Mouse (Mus musculus): ENCODE results near the gene Rtn4ip1.
"Not testable (repeated sequence)": the region's sequence is repeated elsewhere in the genome, so short reads cannot be mapped to it uniquely, and the experiment has no call there.

The Rtn4ip1 gene

DNA sequence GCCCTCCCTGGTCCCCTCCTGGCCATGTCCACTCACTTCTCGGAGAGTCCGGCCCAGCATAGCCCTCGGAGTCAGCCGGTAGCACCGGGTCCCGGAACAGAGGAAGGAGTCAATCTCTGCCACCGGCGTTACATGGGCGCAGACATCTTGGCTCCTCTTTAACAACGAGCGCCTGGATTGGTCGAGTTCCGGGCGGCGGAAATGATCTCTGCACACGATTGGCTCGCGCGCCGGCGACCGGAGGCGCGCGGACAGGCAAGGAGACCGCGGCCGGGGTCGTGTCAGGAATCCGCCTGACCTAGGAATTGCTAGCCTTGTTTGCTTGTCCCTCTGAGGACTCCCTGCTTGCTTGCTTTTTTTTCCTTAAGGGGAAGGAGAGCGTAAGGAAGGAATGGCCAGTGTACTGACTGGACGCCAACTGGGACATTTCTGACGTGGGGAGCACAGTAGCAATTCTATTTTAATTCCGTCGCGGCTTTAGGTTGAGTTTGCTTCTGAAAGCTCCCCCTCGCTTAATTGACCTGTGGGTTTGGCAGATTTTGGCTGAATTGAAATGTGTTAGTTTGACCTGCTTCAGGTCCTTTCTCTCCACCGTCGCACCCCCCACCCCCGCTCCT is at the start of gene Rtn4ip1, which contains the start of gene Qrsl1:
Rtn4ip1 (plus strand) TSS at position 230 of the 617 bp plus-strand sequence.
Qrsl1 (minus strand) TSS at position 168 of the 617 bp plus-strand sequence.
- peak; percentile 97 for DNase-seq (ENCODE audit: extremely low spot score, low spot score)

DNA sequence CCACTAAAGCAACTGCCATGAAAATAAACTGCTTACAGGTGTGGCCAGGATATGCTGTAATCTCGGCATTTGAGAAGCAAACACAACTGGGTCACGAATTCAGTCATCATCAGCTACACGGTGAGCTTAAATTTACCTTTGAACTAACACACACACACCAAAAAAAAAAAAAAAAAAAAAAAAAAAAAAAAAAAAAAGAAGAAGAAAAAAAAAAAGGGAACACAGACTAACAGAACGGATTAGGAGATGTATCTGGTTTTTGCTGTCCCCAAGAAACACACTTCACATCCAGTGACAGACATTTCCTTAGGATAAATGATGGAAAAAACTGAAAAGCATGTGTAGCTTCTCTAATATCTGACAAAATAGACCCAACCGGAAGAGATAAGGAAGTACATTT is 49.7 kb upstream of the Rtn4ip1 start:
- DNase-seq (ENCODE audit: extremely low spot score, low spot score): no peak

- no peak for DNase-seq (ENCODE audit: extremely low spot score, low spot score)
Measured at GRCm38 (mm10) chr10:43855916-43856315, 45.7 kb upstream of the Rtn4ip1 start.

DNA sequence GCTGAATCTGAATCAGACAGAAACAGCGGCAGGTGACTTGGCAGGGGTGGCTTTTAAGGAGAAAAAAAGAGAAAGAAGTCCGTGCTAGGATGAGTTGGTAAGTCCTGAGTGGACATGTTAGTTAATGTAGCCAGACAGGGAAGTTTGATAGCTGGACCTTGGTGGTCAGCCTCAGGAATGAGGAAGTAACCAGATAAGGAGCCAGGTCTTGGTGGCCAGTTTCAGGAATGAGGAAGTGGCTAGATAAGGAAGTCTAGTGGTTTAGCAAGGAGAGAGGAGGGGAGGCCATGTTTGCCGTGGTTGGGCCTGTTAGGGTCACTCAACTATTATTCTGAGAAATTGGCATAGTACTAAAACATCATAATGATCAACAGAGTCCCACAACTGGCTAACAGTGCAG is 45.3 kb upstream of the Rtn4ip1 start:
- DNase-seq (ENCODE audit: extremely low spot score, low spot score): no peak

DNA sequence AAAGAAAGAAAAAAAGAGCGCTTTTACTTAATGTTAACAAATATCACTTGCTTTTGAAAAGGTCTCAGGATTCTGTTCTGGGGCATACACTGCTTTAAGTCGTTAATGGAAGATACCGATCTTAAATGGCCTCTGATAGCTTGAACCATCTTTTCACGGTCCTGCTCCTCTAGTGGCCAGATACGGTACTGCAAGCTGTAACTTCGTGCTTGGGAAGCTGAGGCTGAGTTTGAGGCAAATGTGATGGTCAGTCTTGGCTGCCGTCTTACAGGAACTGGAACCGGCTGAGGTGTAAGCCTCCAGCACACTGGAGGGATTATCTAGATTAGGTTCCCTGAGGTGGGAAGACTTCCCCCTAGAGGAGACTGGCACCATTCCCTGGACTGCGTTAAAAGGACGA is 30.9 kb upstream of the Rtn4ip1 start:
- peak; percentile 47 for DNase-seq (ENCODE audit: extremely low spot score, low spot score)

DNA sequence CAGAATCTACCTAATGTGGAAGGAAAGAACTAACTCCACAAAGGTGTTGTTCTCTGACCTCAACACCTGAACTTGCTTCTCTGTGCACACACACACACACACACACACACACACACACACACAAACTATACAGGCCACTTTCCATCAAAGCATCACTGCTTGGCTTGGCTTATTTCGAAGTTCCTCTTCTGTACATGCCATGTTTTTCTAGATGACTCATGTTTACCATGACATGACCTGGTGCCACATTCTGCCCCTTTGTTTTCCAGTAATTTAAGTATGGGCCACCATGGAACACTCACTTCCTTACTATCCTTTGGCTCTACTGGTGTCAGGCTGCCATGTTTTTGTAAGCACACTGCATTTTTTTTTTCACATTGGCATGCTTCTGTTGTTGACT is 30.1 kb upstream of the Rtn4ip1 start:
- no peak for DNase-seq (ENCODE audit: extremely low spot score, low spot score)

- DNase-seq (ENCODE audit: extremely low spot score, low spot score): no peak
Measured at GRCm38 (mm10) chr10:43887676-43888075, 13.9 kb upstream of the Rtn4ip1 start.

DNA sequence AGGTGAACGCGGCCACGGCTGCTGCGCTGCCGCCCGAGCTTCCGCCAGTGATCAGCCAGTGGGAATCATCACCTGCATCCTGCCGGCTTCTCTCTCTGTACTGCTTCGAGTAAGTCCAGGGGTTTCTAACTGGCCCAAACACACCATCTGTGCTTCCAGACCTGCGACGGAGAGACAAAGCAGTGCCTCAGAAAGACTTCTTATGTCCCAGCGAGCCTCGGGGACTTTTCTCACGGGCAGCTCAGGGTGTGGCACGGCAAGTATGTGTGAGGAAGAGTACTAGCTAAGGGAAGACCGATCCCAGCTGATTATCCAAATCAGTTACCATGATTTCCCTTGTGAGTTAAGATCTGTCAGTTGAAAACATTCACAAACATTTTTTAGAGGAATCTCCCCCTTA is 12.6 kb upstream of the Rtn4ip1 start:
- DNase-seq (ENCODE audit: extremely low spot score, low spot score): no peak

- no peak for DNase-seq (ENCODE audit: extremely low spot score, low spot score)
Measured at GRCm38 (mm10) chr10:43892971-43893370, 8.6 kb upstream of the Rtn4ip1 start.

DNA sequence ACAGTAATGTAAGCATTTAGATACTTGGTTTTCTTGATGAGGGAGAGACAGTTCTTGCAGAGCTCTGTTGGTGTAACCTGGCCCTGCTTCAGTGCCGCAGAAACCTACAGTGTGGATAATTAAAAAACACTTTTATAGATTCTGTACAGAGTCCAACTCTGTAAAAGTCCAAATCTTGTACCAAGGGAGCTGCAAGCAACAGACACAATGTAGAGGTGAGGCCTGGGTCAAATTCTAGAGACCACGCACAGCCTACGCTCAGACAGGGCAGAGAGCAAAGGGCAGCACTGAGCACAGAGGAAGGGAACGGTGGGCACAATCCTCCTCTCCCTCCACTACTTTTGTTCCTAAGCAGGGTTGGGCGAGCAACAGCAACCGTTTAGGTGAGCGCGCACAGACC is 5.5 kb upstream of the Rtn4ip1 start:
- DNase-seq (ENCODE audit: extremely low spot score, low spot score): no peak

GRCm38 (mm10) chr10:43898276-43898675 is 3.3 kb upstream of the Rtn4ip1 start:
- no peak for DNase-seq (ENCODE audit: extremely low spot score, low spot score)

GRCm38 (mm10) chr10:43900883-43901570 is 580 bp upstream of the Rtn4ip1 start:
- no peak for DNase-seq (ENCODE audit: extremely low spot score, low spot score)

DNA sequence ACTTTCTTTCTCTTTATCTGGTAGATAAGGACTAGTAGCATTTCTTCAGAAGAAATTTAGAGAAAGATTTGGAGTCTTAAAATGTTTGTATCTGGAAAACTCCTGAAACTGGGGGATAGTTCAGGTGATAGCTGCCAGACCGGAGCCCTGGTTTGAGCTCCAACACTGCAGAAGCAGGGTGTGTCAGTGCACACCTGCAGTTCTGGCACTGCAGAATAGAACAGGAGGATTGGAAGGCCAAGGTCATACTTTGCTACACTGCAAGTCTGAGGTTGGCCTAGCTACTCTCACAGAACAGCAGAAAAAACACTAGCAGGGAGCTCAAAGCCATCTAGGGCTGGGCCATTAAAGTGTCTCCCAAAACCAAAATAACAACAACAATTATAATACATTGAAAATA is 3.0 kb downstream of the Rtn4ip1 start:
- DNase-seq (ENCODE audit: extremely low spot score, low spot score): no peak

DNA sequence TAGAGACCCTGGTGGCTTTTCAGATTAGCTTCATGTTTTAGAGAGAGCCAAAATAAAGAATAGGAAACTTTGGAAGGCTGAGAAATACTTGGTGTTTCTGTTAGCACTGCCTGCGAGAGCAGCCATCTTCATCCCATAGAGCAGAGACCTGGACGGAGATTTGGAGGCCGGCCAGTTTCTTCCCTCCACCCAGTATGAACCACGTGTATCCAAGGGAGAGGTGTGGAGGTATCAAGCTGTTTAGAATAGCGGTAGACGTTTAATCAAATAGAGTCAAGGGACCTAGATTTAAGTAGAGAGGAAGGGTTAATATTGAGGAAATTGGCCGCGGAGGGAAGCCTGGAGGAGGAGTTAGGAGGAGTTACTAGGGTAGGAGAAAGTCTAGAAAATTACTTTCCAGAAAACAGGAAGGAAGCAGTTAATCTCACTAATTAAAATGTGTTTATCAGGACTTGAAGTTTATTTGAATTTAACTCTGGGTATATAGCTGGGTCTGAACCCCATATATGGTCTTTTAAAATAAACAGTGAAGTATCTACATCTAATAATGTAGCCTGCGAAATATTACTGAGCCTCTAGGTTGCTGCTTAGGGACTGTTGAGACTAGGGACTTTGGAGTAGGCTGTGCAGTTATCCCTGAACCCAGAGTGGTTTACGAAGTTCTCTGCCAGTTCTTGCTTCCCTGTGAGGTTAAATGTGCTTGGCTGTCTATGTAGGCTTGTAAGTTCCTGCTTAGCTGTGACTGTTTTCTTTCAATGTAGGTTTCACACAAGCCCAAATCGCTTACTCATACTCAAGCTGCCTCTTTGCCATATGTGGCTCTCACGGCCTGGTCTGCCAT is 8.6 kb downstream of the Rtn4ip1 start:
- DNase-seq (ENCODE audit: extremely low spot score, low spot score): no peak

- no peak for DNase-seq (ENCODE audit: extremely low spot score, low spot score)
Measured at GRCm38 (mm10) chr10:43910873-43911142, 9.2 kb downstream of the Rtn4ip1 start.

DNA sequence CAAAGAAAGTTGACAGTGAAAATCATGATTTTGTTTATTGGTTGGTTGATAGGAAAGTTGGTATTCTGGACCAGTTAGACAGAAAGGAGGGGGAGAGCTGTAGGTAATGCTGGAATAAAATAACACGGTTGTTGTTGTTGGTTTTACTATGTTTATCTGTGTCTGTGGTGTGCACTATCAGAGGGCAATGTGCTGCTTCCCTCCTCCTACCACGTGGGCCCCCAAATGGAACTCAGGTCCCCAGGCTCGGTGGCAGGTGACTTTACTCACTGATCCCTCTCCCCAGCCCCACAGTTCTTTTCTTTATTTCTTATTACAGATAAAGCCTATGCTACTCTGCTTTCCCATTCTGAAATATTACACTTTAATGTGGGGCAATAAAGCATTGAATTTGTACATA is 10.6 kb downstream of the Rtn4ip1 start:
- no peak for DNase-seq (ENCODE audit: extremely low spot score, low spot score)

GRCm38 (mm10) chr10:43916181-43916580 is 14.6 kb downstream of the Rtn4ip1 start:
- no peak for DNase-seq (ENCODE audit: extremely low spot score, low spot score)

DNA sequence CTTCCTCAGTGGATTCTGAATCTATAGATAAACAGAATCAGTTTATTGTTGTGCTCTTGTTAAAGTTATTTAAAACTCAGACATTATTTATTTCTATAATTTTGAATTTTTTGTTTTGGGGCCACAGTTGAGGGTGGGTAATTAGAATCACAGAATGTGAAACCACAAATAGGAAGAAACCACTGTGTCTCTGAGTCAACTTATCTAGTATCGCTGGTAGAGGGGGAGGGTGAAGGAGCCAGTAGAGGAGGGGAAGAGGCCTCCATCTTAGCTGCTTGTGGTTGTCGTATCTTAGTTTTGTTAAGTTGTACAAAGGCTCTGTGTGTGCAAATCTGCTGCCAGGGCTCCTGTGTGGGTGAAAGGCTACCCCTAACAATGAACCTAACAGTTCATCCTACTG is 15.1 kb downstream of the Rtn4ip1 start:
- no peak for DNase-seq (ENCODE audit: extremely low spot score, low spot score)

- DNase-seq (ENCODE audit: extremely low spot score, low spot score): peak; percentile 85
Measured at GRCm38 (mm10) chr10:43918696-43919608, 17.3 kb downstream of the Rtn4ip1 start.

GRCm38 (mm10) chr10:43923096-43923495 is 21.5 kb downstream of the Rtn4ip1 start:
- DNase-seq (ENCODE audit: extremely low spot score, low spot score): no peak

- DNase-seq (ENCODE audit: extremely low spot score, low spot score): not testable (repeated sequence)
Measured at GRCm38 (mm10) chr10:43925776-43926175, 24.2 kb downstream of the Rtn4ip1 start.
